Mouse (Mus musculus): ENCODE results near the gene Cldn13. TPM values are rescaled to one million over a fixed set of nuclear protein-coding genes. Genes with fewer than 3 reads are reported as not detected.

The Cldn13 gene
- polyA plus RNA-seq, 1 experiment from 2014 or later: 0.50 TPM

- Histone ChIP-seq H3K9ac (no peak overlapping the region), H3K4me3 (replicated peaks; ENCODE audit: low read length) (no peak overlapping the region), H3K9me3 (ENCODE audit: control insufficient read depth, low read length) (no peaks in the 10 kb centered on the region), H3K27me3 (ENCODE audit: control insufficient read depth, insufficient read depth, low read length) (no peaks in the 10 kb centered on the region), H3K4me2 (replicated peaks) (no peak overlapping the region), H3K27ac (no peak overlapping the region), H3K36me3 (replicated peaks; ENCODE audit: control insufficient read depth, insufficient read depth) (no peaks in the 10 kb centered on the region), H3K4me1 (replicated peaks; ENCODE audit: control insufficient read depth, insufficient read depth, low read length) (no peaks in the 10 kb centered on the region)
- WGBS: 84% methylated on average over 5 of the region's 5 CpGs
- DNase-seq (ENCODE audit: low spot score) (no peak), ATAC-seq (ENCODE audit: low FRiP score) (no peak)
Measured at GRCm38 (mm10) chr5:134868506-134868905, 46.8 kb downstream of the Cldn13 start.

DNA sequence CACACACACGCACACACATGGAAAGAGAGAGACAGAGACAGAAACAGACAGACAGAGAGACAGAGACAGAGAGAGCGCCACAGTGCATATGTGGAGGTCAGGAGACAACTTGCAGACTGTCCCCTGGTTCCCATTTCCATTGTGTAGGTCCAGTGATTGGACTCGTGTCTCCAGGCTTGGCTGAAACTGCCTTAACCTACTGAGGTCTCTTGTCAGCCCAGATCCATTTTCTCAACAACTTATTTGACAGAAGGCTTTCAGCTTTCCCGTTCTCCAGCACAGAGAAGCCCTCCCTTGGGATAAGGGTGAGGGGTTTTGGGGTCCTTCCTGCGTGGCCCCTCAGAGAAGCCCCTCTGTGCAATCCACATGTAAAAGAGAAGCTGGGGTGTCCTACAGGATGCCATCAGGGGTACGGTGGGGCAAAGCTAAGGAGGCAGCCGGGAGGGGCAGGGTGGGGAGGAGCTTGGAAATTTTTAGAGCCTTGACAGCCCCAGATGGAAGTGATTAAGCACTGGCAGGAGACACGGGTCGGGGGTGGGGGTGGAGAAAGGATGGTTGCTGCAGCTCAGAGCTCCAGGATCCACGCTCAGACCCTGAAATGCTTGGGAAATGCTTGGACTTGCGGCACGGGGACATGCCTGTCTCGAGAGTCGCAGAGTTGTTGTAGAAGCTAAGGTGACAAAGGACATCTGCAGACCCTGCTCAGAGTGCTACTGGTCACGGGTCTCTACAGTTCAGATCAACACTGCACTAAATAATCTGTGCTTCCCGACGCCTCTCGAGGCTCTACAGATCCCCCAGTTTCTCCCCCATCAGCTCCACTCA lies 47.8 kb downstream of the Cldn13 start:
- Histone ChIP-seq H3K36me3 (replicated peaks; ENCODE audit: control insufficient read depth, insufficient read depth) (no peaks in the 10 kb centered on the region), H3K4me3 (replicated peaks; ENCODE audit: low read length) (no peak overlapping the region), H3K9me3 (ENCODE audit: control insufficient read depth, low read length) (no peaks in the 10 kb centered on the region), H3K4me1 (replicated peaks; ENCODE audit: control insufficient read depth, insufficient read depth, low read length) (no peaks in the 10 kb centered on the region), H3K27ac (no peak overlapping the region), H3K4me2 (replicated peaks) (no peak overlapping the region), H3K27me3 (ENCODE audit: control insufficient read depth, insufficient read depth, low read length) (no peaks in the 10 kb centered on the region), H3K9ac (no peak overlapping the region)
- 66% methylated on average over 18 of the region's 18 CpGs for WGBS
- ATAC-seq (ENCODE audit: low FRiP score): no peak
- DNase-seq (ENCODE audit: low spot score): no peak

DNA sequence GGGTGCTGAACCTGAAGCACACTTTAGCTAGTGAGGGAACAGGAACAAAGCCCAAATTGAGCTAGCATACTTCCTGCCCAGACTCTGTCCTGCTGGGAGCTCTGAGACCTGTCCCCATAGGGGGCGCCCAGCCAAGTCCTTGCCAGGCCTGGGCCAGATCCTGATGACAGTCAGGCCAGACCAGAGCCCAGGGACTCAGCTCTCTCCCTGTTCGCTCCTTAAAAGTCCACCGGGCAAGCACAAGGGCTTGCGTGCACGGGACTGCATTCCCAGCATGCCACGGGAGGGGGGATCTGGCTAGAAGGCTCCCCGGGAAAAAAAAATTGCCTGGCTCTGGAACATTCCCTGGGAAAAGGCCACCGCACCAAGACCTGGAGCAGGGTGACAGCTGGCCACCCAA lies 50.2 kb downstream of the Cldn13 start:
- no peak overlapping the region for H3K4me2 ChIP-seq (replicated peaks)
- H3K36me3 ChIP-seq (replicated peaks; ENCODE audit: control insufficient read depth, insufficient read depth): no peaks in the 10 kb centered on the region
- H3K4me3 ChIP-seq (replicated peaks; ENCODE audit: low read length): no peak overlapping the region
- no peak overlapping the region for H3K9ac ChIP-seq
- H3K27ac ChIP-seq: no peak overlapping the region
- H3K9me3 ChIP-seq (ENCODE audit: control insufficient read depth, low read length): no peaks in the 10 kb centered on the region
- ATAC-seq (ENCODE audit: low FRiP score) (no peak), DNase-seq (ENCODE audit: low spot score) (no peak)
- WGBS: 59% methylated on average over 8 of the region's 8 CpGs
- H3K4me1 ChIP-seq (replicated peaks; ENCODE audit: control insufficient read depth, insufficient read depth, low read length): no peaks in the 10 kb centered on the region
- H3K27me3 ChIP-seq (ENCODE audit: control insufficient read depth, insufficient read depth, low read length): no peaks in the 10 kb centered on the region

Other genes with a start within 250 kb of the Cldn13 start
- gene Limk1, start 226.9 kb downstream of the Cldn13 start, polyA plus RNA-seq (2014; fragmentation: Nextera tagmentation; extraction: Ambion mirVana): 25.5 and 26.4 TPM in 2 replicates
- 17.9 and 21.4 TPM in 2 replicates for gene Eln, start 168.2 kb downstream of the Cldn13 start, polyA plus RNA-seq (2014; fragmentation: Nextera tagmentation; extraction: Ambion mirVana)
- not detected in 2 replicates for gene Tmem270, start 8.8 kb downstream of the Cldn13 start, polyA plus RNA-seq (2014; fragmentation: Nextera tagmentation; extraction: Ambion mirVana)
- 6.2 and 7.5 TPM in 2 replicates for gene Mettl27, start 16.8 kb upstream of the Cldn13 start, polyA plus RNA-seq (2014; fragmentation: Nextera tagmentation; extraction: Ambion mirVana)
- gene Cldn4, start 31.4 kb upstream of the Cldn13 start, polyA plus RNA-seq (2014; fragmentation: Nextera tagmentation; extraction: Ambion mirVana): not detected in 2 replicates
- 2.1 and 2.6 TPM in 2 replicates for gene Cldn3, start 70.7 kb upstream of the Cldn13 start, polyA plus RNA-seq (2014; fragmentation: Nextera tagmentation; extraction: Ambion mirVana)
- gene Abhd11, start 93.6 kb upstream of the Cldn13 start, polyA plus RNA-seq (2014; fragmentation: Nextera tagmentation; extraction: Ambion mirVana): 62.7 and 72.3 TPM in 2 replicates
- gene Stx1a, start 108.0 kb upstream of the Cldn13 start, polyA plus RNA-seq (2014; fragmentation: Nextera tagmentation; extraction: Ambion mirVana): 113 and 134 TPM in 2 replicates
- 42.5 and 43.0 TPM in 2 replicates for gene Dnajc30, start 148.7 kb upstream of the Cldn13 start, polyA plus RNA-seq (2014; fragmentation: Nextera tagmentation; extraction: Ambion mirVana)
- 61.9 and 63.3 TPM in 2 replicates for gene Bud23, start 149.4 kb upstream of the Cldn13 start, polyA plus RNA-seq (2014; fragmentation: Nextera tagmentation; extraction: Ambion mirVana)
- gene Vps37d, start 162.7 kb upstream of the Cldn13 start, polyA plus RNA-seq (2014; fragmentation: Nextera tagmentation; extraction: Ambion mirVana): 32.9 and 37.1 TPM in 2 replicates
- gene Mlxipl, start 174.4 kb upstream of the Cldn13 start, polyA plus RNA-seq (2014; fragmentation: Nextera tagmentation; extraction: Ambion mirVana): 0.91 and 1.1 TPM in 2 replicates
- gene Tbl2, start 234.1 kb upstream of the Cldn13 start, polyA plus RNA-seq (2014; fragmentation: Nextera tagmentation; extraction: Ambion mirVana): 15.6 and 16.0 TPM in 2 replicates

Data from hindbrain, embryonic 14.5 days (tissue).